Mouse (Mus musculus) testis, adult 2 months (tissue): ENCODE measurements around the gene Misp. TPM values are rescaled to one million over a fixed set of nuclear protein-coding genes. Genes with fewer than 3 reads are reported as not detected.

Experiments
- H3K27ac ChIP-seq: fragments of 200-500 bp; 2 replicates; pipeline ENCODE4 v1.5.1; 2012; ENCODE audit warnings: low read depth, low read length; ENCODE audit not compliant: control insufficient read depth, insufficient read depth
- H3K27me3 ChIP-seq: fragments of 200-500 bp; 2 replicates; pipeline ENCODE4 v1.6.1; 2012; ENCODE audit warnings: mild to moderate bottlenecking, low read length, moderate library complexity; ENCODE audit not compliant: control insufficient read depth, insufficient read depth
- H3K36me3 ChIP-seq: fragments of 200-500 bp; 2 replicates; pipeline ENCODE4 v1.6.1; 2012; ENCODE audit warnings: mild to moderate bottlenecking, low read length; ENCODE audit not compliant: control insufficient read depth, insufficient read depth
- H3K4me1 ChIP-seq: fragments of 200-500 bp; 2 replicates; pipeline ENCODE4 v1.6.1; 2012; ENCODE audit warnings: low read length; ENCODE audit not compliant: control insufficient read depth, insufficient read depth
- H3K4me3 ChIP-seq: fragments of 200-500 bp; 2 replicates; pipeline ENCODE4 v1.5.1; 2012; ENCODE audit warnings: low read depth, mild to moderate bottlenecking, low read length, moderate library complexity, mixed read lengths; ENCODE audit not compliant: control insufficient read depth
- CTCF ChIP-seq: fragments of 200-500 bp; IDR thresholded peaks from 2 replicates; pipeline ENCODE4 v1.5.1; 2012; ENCODE audit warnings: low read depth, mild to moderate bottlenecking, inconsistent platforms, low read length, moderate library complexity; ENCODE audit not compliant: control insufficient read depth, insufficient read depth, insufficient replicate concordance
- POLR2A ChIP-seq: fragments of 200-500 bp; IDR thresholded peaks from 2 replicates; pipeline ENCODE4 v1.6.1; 2012; ENCODE audit warnings: low read depth, mild to moderate bottlenecking, inconsistent platforms, low read length, moderate library complexity; ENCODE audit not compliant: control insufficient read depth
- polyA plus RNA-seq: library from polyadenylated mRNA; depleted of rRNA; stranded (reverse); fragments of >200 nt; gene quantifications from 2 replicates; pipeline ENCODE4 v1.2.3, GENCODE M21; 2012

The Misp gene
- polyA plus RNA-seq, 1 experiment, result 0.27 TPM

DNA sequence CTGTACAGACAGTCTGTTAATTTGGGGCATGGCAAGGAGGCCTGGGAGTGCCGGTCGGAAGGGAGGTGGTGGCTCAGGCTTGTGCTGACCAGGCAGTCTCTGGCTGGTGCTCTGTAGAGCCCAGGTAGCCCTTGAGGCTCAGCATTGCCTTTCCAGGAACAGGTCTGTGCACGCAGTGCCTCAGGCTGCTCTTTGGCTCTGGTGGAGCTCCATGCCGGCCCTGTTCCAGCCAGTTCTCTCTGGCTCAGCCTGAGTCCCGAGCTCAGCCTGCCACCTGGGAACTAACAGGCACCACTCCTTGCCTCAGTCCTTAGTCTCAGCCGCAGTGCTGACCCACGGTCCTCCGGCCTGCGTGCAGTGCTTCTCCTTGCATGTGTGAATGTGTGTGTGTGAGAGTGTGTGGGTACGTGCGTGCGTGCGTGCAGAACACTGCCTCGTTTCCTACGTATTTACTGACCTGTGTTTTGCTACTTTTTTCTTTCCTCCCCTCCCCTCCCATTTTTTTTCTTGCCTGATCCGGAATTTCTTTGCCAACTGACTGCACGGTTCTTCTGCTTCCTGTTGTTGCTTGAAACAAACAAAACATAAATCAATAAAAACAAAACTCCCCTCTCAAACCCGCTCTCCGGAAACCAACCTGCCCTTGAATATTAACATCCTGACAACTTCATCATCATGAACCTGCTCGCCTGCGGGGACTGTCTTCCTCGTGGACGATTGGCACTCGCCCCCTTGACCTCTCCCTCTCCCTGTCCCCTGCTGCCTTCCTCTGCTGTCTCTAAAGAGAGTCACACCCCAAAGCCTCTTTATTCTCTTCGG lies 40.6 kb downstream of the Misp start:
- H3K27ac ChIP-seq, result no peak overlapping the region
- peaks cover 4% of the 10 kb centered on the region for H3K4me1 ChIP-seq
- H3K27me3 ChIP-seq, result no peaks in the 10 kb centered on the region
- no peak overlapping the region for H3K4me3 ChIP-seq
- TF ChIP-seq POLR2A, result no peak
- TF ChIP-seq CTCF, result no peak
- H3K36me3 ChIP-seq, result peaks cover 4% of the 10 kb centered on the region

- H3K27me3 ChIP-seq, result no peaks in the 10 kb centered on the region
- TF ChIP-seq POLR2A (0 out of 2 replicates have a peak, but pooled peaks have one; percentile 19), CTCF (no peak)
- H3K4me1 ChIP-seq, result no peaks in the 10 kb centered on the region; the same call in 1 of the 2 replicates
- peaks cover 4% of the 10 kb centered on the region for H3K36me3 ChIP-seq
- H3K27ac ChIP-seq, result no peak overlapping the region
- H3K4me3 ChIP-seq, result no peak overlapping the region
These were observed 41.4 kb downstream of the Misp start for GRCm38 (mm10) chr10:79862049-79862788.

GRCm38 (mm10) chr10:79862925-79863324 lies 42.1 kb downstream of the Misp start:
- H3K4me3 ChIP-seq, result no peak overlapping the region

DNA sequence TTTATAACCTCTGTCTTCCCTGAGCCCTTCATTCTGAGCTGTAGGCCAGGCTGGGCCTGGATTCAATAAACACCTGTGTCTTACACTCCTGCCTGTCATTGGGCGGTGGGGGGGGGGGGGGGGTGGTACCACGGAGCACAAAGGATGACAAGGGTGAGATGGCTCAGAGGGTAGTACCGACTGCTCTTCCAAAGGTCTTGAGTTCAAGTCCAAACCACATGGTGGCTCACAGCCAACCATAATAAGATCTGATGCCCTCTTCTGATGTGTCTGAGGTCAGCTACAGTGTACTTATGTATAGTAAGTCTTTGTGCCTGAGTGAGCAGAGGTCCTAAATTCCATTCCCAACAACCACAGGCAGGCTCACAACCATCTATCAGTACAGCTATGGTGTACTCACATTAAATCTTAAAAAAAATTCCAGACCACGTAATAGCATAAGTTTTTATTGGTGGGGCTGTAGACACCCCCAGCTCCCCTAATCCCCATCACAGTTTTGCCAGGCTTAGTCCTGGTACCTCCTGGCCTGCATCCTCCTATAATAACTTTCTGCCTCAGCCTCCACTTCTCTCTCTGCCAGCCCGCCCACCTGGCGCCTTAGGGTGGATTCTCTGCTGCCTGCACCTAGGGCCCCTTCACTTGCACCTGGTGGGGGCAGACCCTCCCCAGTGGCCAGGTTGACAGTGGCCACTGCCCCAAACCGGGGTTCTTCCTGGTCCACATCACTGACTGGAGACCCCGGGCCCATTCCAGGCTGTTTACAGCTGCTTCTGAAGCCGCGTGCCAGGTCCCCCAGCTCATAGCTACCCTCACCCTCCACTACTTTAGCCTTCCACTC lies 43.8 kb downstream of the Misp start:
- H3K27ac ChIP-seq, result no peak overlapping the region
- H3K4me1 ChIP-seq, result no peaks in the 10 kb centered on the region; the same call in 1 of the 2 replicates
- TF ChIP-seq POLR2A, result no peak
- TF ChIP-seq CTCF, result no peak
- H3K27me3 ChIP-seq, result no peaks in the 10 kb centered on the region
- no peak overlapping the region for H3K4me3 ChIP-seq
- H3K36me3 ChIP-seq, result peaks cover 4% of the 10 kb centered on the region

More at GRCm38 (mm10) chr10:79862925-79863324, 42.1 kb downstream of the Misp start:
- Histone ChIP-seq H3K36me3 (peaks cover 4% of the 10 kb centered on the region), H3K27ac (no peak overlapping the region), H3K27me3 (no peaks in the 10 kb centered on the region), H3K4me1 (no peaks in the 10 kb centered on the region; the same call in 1 of the 2 replicates)
- TF ChIP-seq POLR2A, result no peak
- no peak for TF ChIP-seq CTCF

DNA sequence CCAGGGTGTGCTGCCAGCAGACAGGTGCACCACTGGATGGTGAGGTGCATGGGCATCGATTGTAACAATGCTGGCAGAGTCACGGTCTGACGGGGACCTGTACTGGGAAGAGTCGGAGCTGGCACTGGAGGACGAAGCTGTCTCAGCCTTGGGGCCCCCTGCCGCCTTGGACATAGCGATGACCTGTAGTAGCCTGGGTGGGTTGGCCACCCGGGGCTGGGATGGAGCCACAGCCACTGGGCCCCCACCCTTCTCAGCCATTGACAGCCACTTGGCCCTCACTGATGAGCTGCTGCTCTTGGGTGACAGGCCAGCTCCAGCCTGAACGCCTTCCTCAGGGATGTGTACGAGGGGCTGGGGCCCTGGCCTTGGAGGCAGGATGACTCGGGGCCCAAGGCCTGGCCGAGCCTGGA lies 44.4 kb downstream of the Misp start:
- TF ChIP-seq POLR2A (no peak), CTCF (no peak)

GRCm38 (mm10) chr10:79865801-79866295 lies 45.1 kb downstream of the Misp start:
- Histone ChIP-seq H3K36me3 (peaks cover 2% of the 10 kb centered on the region), H3K27me3 (no peaks in the 10 kb centered on the region), H3K27ac (no peak overlapping the region), H3K4me3 (no peak overlapping the region), H3K4me1 (no peaks in the 10 kb centered on the region; the same call in 1 of the 2 replicates)
- TF ChIP-seq POLR2A (no peak), CTCF (0 out of 2 replicates have a peak, but pooled peaks have one; percentile 3)

More for the DNA sequence above, 44.4 kb downstream of the Misp start:
- H3K27me3 ChIP-seq, result no peaks in the 10 kb centered on the region
- H3K36me3 ChIP-seq, result peaks cover 4% of the 10 kb centered on the region
- no peak overlapping the region for H3K27ac ChIP-seq
- no peaks in the 10 kb centered on the region; the same call in 1 of the 2 replicates for H3K4me1 ChIP-seq
- no peak overlapping the region for H3K4me3 ChIP-seq
